Mouse (Mus musculus): ENCODE results near the gene Rbms2.
A peak's percentile ranks its signal among the peaks of the same experiment; 100 is the strongest.
"Not testable (repeated sequence)": the region's sequence is repeated elsewhere in the genome, so short reads cannot be mapped to it uniquely, and the experiment has no call there.

The Rbms2 gene

GRCm38 (mm10) chr10:128184296-128184695 lies 4.2 kb upstream of the Rbms2 start:
- no peak for DNase-seq (ENCODE audit: low read depth, low spot score)
- H3K27me3 ChIP-seq (ENCODE audit: control insufficient read depth, insufficient read depth, low read length, poor library complexity, severe bottlenecking), result no peaks in the 10 kb centered on the region; the same call in 1 of the 2 replicates
- H3K36me3 ChIP-seq (ENCODE audit: control insufficient read depth, insufficient read depth, low read length, poor library complexity, severe bottlenecking), result no peaks in the 10 kb centered on the region

- no peak for DNase-seq (ENCODE audit: low read depth, low spot score)
- Histone ChIP-seq H3K36me3 (ENCODE audit: control insufficient read depth, insufficient read depth, low read length, poor library complexity, severe bottlenecking) (no peaks in the 10 kb centered on the region), H3K27me3 (ENCODE audit: control insufficient read depth, insufficient read depth, low read length, poor library complexity, severe bottlenecking) (no peaks in the 10 kb centered on the region)
Measured at GRCm38 (mm10) chr10:128177316-128177715, 2.8 kb downstream of the Rbms2 start.

DNA sequence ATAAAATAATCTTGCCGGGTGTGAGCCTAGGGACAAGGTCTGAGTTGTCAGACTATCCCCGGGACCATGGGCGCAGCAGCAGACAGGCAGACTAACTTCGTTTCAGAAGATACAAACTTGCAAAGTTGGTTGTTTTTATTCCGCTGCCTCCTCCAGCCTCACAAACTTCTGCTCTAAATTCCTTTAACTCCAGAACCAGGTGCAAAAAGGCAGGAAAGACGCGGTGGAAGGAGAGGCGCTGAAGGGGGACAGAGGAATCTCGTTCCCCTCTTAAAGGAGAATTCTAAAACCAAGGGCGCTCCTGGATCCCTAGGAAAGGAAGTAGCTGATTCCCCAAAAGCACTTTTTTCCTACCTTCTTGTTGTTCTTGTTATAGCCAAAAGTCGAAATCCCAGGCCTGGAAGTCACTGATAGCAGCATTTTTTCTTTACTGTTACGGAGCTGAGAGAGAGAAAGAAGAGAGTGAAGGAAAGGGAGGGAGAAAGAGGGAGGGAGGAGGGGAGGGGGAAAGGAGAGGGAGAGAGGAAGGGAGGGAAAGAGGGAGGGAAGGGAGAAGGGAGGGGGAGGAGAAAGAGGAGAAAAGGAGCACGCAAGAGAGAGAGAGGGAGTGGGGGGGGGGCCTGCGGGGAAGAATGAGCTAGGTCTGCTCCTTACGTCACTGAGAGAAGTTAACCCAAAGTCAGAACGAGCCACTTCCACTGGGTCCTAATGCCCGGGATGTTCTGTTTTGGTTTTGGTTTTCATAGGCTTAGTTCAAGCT lies 3.9 kb downstream of the Rbms2 start:
- Histone ChIP-seq H3K36me3 (ENCODE audit: control insufficient read depth, insufficient read depth, low read length, poor library complexity, severe bottlenecking) (no peaks in the 10 kb centered on the region), H3K27me3 (ENCODE audit: control insufficient read depth, insufficient read depth, low read length, poor library complexity, severe bottlenecking) (no peaks in the 10 kb centered on the region)
- DNase-seq (ENCODE audit: low read depth, low spot score), result peak; percentile 83

DNA sequence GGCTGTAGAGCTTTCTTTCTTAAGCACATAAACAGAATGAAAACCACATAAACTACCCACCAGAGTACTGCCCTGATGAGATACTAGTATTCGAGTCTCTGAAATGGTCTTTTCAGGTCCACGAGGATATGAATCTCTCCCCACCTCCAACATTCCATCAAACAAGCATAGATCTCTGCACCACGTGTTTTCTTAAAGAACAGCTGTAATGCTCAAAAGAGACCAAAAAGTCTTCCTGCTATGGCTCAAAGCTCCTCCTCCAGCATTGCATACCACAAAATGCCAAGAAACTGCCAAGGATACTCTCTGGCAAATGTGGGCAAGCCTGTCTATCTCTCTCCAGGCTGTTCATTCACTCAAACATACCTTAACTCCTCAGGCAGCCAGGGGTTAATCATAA lies 4.8 kb downstream of the Rbms2 start:
- no peaks in the 10 kb centered on the region for H3K36me3 ChIP-seq (ENCODE audit: control insufficient read depth, insufficient read depth, low read length, poor library complexity, severe bottlenecking)
- H3K27me3 ChIP-seq (ENCODE audit: control insufficient read depth, insufficient read depth, low read length, poor library complexity, severe bottlenecking), result no peaks in the 10 kb centered on the region
- DNase-seq (ENCODE audit: low read depth, low spot score), result no peak

DNA sequence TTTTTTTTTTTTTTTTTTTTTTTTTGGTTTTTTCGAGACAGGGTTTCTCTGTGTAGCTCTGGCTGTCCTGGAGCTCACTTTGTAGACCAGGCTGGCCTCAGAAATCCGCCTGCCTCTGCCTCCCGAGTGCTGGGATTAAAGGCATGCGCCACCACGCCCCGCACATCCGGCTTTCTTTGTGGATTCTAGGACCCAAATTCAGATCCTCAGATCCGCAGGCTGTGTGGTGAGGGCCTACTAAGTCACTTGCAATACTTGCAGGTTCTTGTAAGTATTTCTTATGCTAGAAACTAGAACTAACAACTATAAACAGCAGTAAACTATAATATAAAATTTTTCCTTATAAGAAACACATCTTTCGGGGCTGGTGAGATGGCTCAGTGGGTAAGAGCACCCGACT lies 8.7 kb downstream of the Rbms2 start:
- H3K27me3 ChIP-seq (ENCODE audit: control insufficient read depth, insufficient read depth, low read length, poor library complexity, severe bottlenecking); DNase-seq (ENCODE audit: low read depth, low spot score); H3K36me3 ChIP-seq (ENCODE audit: control insufficient read depth, insufficient read depth, low read length, poor library complexity, severe bottlenecking): not testable (repeated sequence)

DNA sequence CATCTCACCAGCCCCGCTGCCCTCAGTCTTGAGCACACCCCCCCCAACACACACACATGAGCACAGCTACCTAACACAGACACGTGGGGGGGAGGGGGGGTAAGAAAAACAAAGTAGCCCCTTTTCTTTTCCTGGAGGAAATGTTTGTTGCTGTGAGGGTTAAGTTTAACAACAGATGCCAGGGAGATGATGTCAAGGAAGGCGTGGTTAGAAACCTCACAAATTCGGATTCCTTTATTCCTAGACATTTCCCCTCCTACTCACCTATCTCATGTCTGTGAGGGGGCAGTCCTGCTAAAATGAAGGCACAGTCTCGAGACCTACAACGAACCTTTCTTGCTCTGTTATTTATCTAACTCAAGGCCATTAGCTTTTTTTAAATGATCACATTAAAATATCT lies 13.0 kb downstream of the Rbms2 start:
- no peak for DNase-seq (ENCODE audit: low read depth, low spot score)
- Histone ChIP-seq H3K27me3 (ENCODE audit: control insufficient read depth, insufficient read depth, low read length, poor library complexity, severe bottlenecking) (no peaks in the 10 kb centered on the region), H3K36me3 (ENCODE audit: control insufficient read depth, insufficient read depth, low read length, poor library complexity, severe bottlenecking) (no peaks in the 10 kb centered on the region)

DNA sequence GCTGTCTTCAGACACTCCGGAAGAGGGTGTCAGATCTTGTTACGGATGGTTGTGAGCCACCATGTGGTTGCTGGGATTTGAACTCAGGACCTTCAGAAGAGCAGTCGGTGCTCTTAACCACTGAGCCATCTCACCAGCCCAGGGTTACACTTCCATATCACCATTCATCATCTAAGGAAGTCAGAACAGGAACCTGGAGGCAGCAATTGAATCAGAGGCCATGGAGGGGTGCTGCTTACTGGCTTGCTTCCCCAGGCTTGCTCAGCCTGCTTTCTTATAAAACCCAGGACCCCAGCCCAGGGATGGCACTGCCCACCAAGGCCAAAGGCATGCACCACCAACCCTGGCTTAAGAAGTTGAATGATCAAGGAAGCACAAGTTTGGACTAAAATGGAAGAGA lies 14.4 kb downstream of the Rbms2 start:
- H3K36me3 ChIP-seq (ENCODE audit: control insufficient read depth, insufficient read depth, low read length, poor library complexity, severe bottlenecking), result not testable (repeated sequence)

GRCm38 (mm10) chr10:128153978-128154377 lies 26.1 kb downstream of the Rbms2 start:
- DNase-seq (ENCODE audit: low read depth, low spot score), result no peak
- no peaks in the 10 kb centered on the region for H3K27me3 ChIP-seq (ENCODE audit: control insufficient read depth, insufficient read depth, low read length, poor library complexity, severe bottlenecking)
- no peaks in the 10 kb centered on the region for H3K36me3 ChIP-seq (ENCODE audit: control insufficient read depth, insufficient read depth, low read length, poor library complexity, severe bottlenecking)

More for the DNA sequence above, 14.4 kb downstream of the Rbms2 start:
- not testable (repeated sequence) for DNase-seq (ENCODE audit: low read depth, low spot score); H3K27me3 ChIP-seq (ENCODE audit: control insufficient read depth, insufficient read depth, low read length, poor library complexity, severe bottlenecking)

DNA sequence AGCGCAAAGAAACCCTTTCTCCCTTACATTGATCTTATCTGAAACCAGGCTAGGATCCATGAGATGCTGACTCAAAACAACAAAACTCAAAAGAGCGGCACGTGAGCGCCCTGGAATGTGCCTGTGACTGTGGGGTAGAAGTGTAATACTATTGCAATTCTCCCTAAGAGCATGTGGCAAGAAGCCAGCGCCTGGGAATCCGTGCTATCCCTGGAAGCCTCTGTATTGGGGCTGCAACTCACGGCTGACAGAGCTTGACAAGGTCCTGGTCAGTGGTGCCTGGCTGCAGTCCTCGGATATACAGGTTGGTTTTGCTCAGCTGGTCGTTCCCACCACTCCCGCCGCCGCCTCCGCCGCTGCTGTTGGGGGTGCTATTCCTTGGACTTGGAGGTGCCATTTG lies 29.2 kb downstream of the Rbms2 start:
- Histone ChIP-seq H3K27me3 (ENCODE audit: control insufficient read depth, insufficient read depth, low read length, poor library complexity, severe bottlenecking) (no peaks in the 10 kb centered on the region), H3K36me3 (ENCODE audit: control insufficient read depth, insufficient read depth, low read length, poor library complexity, severe bottlenecking) (no peaks in the 10 kb centered on the region)
- no peak for DNase-seq (ENCODE audit: low read depth, low spot score)

GRCm38 (mm10) chr10:128149592-128149991 lies 30.5 kb downstream of the Rbms2 start:
- DNase-seq (ENCODE audit: low read depth, low spot score), result peak; percentile 34
- Histone ChIP-seq H3K27me3 (ENCODE audit: control insufficient read depth, insufficient read depth, low read length, poor library complexity, severe bottlenecking) (no peaks in the 10 kb centered on the region), H3K36me3 (ENCODE audit: control insufficient read depth, insufficient read depth, low read length, poor library complexity, severe bottlenecking) (no peaks in the 10 kb centered on the region)

GRCm38 (mm10) chr10:128148789-128149365 lies 31.2 kb downstream of the Rbms2 start:
- no peak for DNase-seq (ENCODE audit: low read depth, low spot score)
- H3K36me3 ChIP-seq (ENCODE audit: control insufficient read depth, insufficient read depth, low read length, poor library complexity, severe bottlenecking), result no peaks in the 10 kb centered on the region
- H3K27me3 ChIP-seq (ENCODE audit: control insufficient read depth, insufficient read depth, low read length, poor library complexity, severe bottlenecking), result no peaks in the 10 kb centered on the region

DNA sequence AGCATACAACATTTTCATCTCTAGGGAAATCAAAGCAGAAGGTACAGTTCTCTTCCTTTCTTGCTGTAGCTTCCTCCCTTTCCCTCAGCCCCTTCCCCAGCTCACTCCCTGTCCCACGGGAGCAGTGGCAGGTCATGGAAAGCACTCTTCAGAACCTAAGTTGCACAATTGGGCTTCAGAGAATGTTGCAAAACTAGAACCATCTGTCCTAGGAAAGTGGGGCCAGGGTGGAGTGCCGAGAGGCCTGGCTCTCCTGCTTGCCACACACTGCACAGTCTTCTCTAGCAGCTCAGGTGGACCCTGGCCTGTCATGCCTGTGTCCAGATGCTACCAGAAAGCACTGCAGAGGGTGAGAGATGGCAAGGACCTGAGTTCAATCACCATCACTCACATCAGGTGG lies 35.1 kb downstream of the Rbms2 start:
- no peaks in the 10 kb centered on the region for H3K27me3 ChIP-seq (ENCODE audit: control insufficient read depth, insufficient read depth, low read length, poor library complexity, severe bottlenecking)
- DNase-seq (ENCODE audit: low read depth, low spot score), result no peak
- no peaks in the 10 kb centered on the region for H3K36me3 ChIP-seq (ENCODE audit: control insufficient read depth, insufficient read depth, low read length, poor library complexity, severe bottlenecking)

DNA sequence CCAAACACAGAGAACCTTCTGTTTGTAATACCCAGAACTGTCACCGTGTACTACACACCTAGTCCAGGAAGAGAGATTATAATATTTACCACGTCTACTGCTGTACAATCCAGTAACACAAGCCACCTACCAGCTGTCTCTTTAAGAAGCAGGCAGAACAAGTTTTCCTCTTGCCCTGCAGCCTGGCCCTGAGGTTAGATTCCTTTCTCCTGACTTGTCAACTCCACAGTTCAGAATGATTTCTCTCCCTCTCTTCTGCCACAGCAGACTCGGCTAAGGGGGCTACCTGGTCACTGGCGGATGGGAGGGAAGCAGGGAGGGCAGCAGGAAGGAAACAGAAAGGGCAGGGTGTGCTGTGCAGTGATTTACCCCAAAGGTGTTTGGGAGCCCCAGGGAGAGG lies 36.4 kb downstream of the Rbms2 start:
- DNase-seq (ENCODE audit: low read depth, low spot score), result no peak
- Histone ChIP-seq H3K36me3 (ENCODE audit: control insufficient read depth, insufficient read depth, low read length, poor library complexity, severe bottlenecking) (no peaks in the 10 kb centered on the region), H3K27me3 (ENCODE audit: control insufficient read depth, insufficient read depth, low read length, poor library complexity, severe bottlenecking) (no peaks in the 10 kb centered on the region)

GRCm38 (mm10) chr10:128142165-128142564 lies 37.9 kb downstream of the Rbms2 start:
- no peaks in the 10 kb centered on the region for H3K27me3 ChIP-seq (ENCODE audit: control insufficient read depth, insufficient read depth, low read length, poor library complexity, severe bottlenecking)
- no peak for DNase-seq (ENCODE audit: low read depth, low spot score)
- H3K36me3 ChIP-seq (ENCODE audit: control insufficient read depth, insufficient read depth, low read length, poor library complexity, severe bottlenecking), result no peaks in the 10 kb centered on the region

- H3K27me3 ChIP-seq (ENCODE audit: control insufficient read depth, insufficient read depth, low read length, poor library complexity, severe bottlenecking), result no peaks in the 10 kb centered on the region
- DNase-seq (ENCODE audit: low read depth, low spot score), result peak; percentile 82
Measured at GRCm38 (mm10) chr10:128140236-128140952, 39.7 kb downstream of the Rbms2 start.

More at GRCm38 (mm10) chr10:128140236-128140952, 39.7 kb downstream of the Rbms2 start:
- no peaks in the 10 kb centered on the region for H3K36me3 ChIP-seq (ENCODE audit: control insufficient read depth, insufficient read depth, low read length, poor library complexity, severe bottlenecking)
